Mouse (Mus musculus) left cerebral cortex, postnatal 10 days (tissue): ENCODE data around the gene Lnp1. TPM values are rescaled to one million over a fixed set of nuclear protein-coding genes. Genes with fewer than 3 reads are reported as not detected.
"Not testable (repeated sequence)": the region's sequence is repeated elsewhere in the genome, so short reads cannot be mapped to it uniquely, and the experiment has no call there.

Experiments used
- DNase-seq, 2 experiments: peaks; one replicate each; pipeline ENCODE4 v3.0.0; 2021 to 2022; ENCODE audit warnings: low spot score in 2 of 2, mixed read lengths in 1 of 2; ENCODE audit errors: extremely low spot score in 1 of 2
- intact Hi-C: fragments of 180-260 bp; cut with DNase I; formaldehyde crosslinking; loops from one replicate; pipeline ENCODE4 v1.15.1; 2025
- total RNA-seq, 2 experiments: library from RNA; stranded (reverse); gene quantifications; 2 replicates each; pipeline ENCODE4 v1.2.3; 2021

Gene Lnp1
- total RNA-seq = 1 to 10 TPM; 3.2 to 3.3 TPM

- intact Hi-C loops = no loop called here
- no peak for DNase-seq
These were observed at the start of gene Lnp1 for GRCm38 (mm10) chr16:56928023-56928422. Gene Lnp1 (minus strand): TSS chr16:56928061.

GRCm38 (mm10) chr16:56974646-56975045 lies 46.8 kb upstream of the Lnp1 start:
- no peak for DNase-seq
- intact Hi-C loops = no loop called here

GRCm38 (mm10) chr16:56958311-56958710 lies 30.4 kb upstream of the Lnp1 start:
- DNase-seq, intact Hi-C loops: not testable (repeated sequence)

- intact Hi-C loops = no loop called here
- DNase-seq = no peak
These were observed 21.2 kb upstream of the Lnp1 start for GRCm38 (mm10) chr16:56949085-56949484.

- no peak for DNase-seq
- intact Hi-C loops = no loop called here
These were observed 14.5 kb upstream of the Lnp1 start for GRCm38 (mm10) chr16:56942341-56942740.

- peak in 1 of 2 experiments; percentile 46 for DNase-seq
- intact Hi-C loops = loop anchor here (2.0 kb wide), 1 partner anchor 147 kb away; no protein-coding TSS in a partner anchor
These were observed 7.7 kb downstream of the Lnp1 start for GRCm38 (mm10) chr16:56920102-56920657.

- no peak for DNase-seq
- intact Hi-C loops = no loop called here
These were observed 10.6 kb downstream of the Lnp1 start for GRCm38 (mm10) chr16:56917230-56917629.

GRCm38 (mm10) chr16:56908986-56909385 lies 18.9 kb downstream of the Lnp1 start:
- intact Hi-C loops = no loop called here
- DNase-seq = no peak

- DNase-seq, intact Hi-C loops: not testable (repeated sequence)
These were observed 25.7 kb downstream of the Lnp1 start for GRCm38 (mm10) chr16:56902206-56902605.

GRCm38 (mm10) chr16:56891583-56891982 lies 36.3 kb downstream of the Lnp1 start:
- no peak for DNase-seq
- intact Hi-C loops = no loop called here

GRCm38 (mm10) chr16:56886616-56887116 lies 41.2 kb downstream of the Lnp1 start:
- intact Hi-C loops = no loop called here
- DNase-seq = no peak

GRCm38 (mm10) chr16:56885824-56886615 lies 41.8 kb downstream of the Lnp1 start, which contains the start of gene Tmem45a:
Gene Tmem45a (minus strand): TSS chr16:56886166.
- peak; percentile 71 to 94 for DNase-seq
- intact Hi-C loops = no loop called here

- intact Hi-C loops = no loop called here
- DNase-seq = no peak
These were observed 43.0 kb downstream of the Lnp1 start for GRCm38 (mm10) chr16:56884811-56885210.

- intact Hi-C loops = no loop called here
- no peak for DNase-seq
These were observed 54.5 kb downstream of the Lnp1 start for GRCm38 (mm10) chr16:56873410-56873809.

- no peak for DNase-seq
- intact Hi-C loops = no loop called here
These were observed 57.4 kb downstream of the Lnp1 start for GRCm38 (mm10) chr16:56870458-56870857.

- intact Hi-C loops = no loop called here
- DNase-seq = no peak
These were observed 59.5 kb downstream of the Lnp1 start for GRCm38 (mm10) chr16:56868361-56868760.

GRCm38 (mm10) chr16:56867591-56867990 lies 60.3 kb downstream of the Lnp1 start:
- intact Hi-C loops = no loop called here
- no peak for DNase-seq
